Mouse (Mus musculus): Measurements from ENCODE around the gene Rbm15b.

DNA sequence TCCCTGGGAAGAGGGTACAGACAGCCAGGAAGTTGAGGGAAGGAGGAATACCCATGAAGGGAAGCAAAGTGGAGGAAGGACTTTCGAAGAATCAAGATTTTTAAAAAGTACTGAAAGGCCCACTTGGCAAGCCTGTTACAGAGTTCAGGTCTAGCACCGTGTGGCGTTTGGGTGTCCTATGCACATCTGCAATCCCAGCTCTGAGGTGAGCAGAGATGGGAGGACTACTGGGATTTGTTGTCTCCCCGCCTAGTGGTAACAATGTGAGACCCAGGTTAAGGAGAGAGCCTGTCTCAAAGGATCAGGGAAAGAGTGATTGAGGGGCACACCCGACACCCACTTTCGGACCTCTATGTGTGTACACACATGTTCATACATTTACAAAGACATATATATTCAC, 27.6 kb upstream of the Rbm15b start:
- TF ChIP-seq POLR2A (IDR thresholded peaks at IDR 0.05; ENCODE audit: borderline replicate concordance, low read depth, low read length) (no peak), CTCF (IDR thresholded peaks at IDR 0.05; ENCODE audit: low read depth, low read length) (no peak)
